Mouse (Mus musculus) MEL (cell line): ENCODE data around the gene Neto2. TPM values are rescaled to one million over a fixed set of nuclear protein-coding genes. Genes with fewer than 3 reads are reported as not detected.

Experiments
- DNase-seq: peaks from one replicate; pipeline ENCODE4 v3.0.0; 2011; ENCODE audit warnings: low read depth, low spot score
- H3K27ac ChIP-seq: 2 replicates; pipeline ENCODE4 v1.5.1; 2012; ENCODE audit warnings: low read depth, mild to moderate bottlenecking, control low read depth, low read length, moderate library complexity; ENCODE audit not compliant: control insufficient read depth
- H3K27me3 ChIP-seq, 2 experiments: fragments of 150-350 bp in 1 of 2; sonication (generic) in 1 of 2; 2 replicates each; pipeline ENCODE4 v1.6.1; 2012; ENCODE audit warnings: low read length in 2 of 2, mild to moderate bottlenecking in 2 of 2, improper control_type of control experiment in 1 of 2, moderate library complexity in 1 of 2; ENCODE audit not compliant: insufficient read depth in 2 of 2, control insufficient read depth in 1 of 2
- H3K36me3 ChIP-seq, 2 experiments: 2 replicates each; pipeline ENCODE4 v1.6.1; 2012 to 2014; ENCODE audit warnings: low read length in 2 of 2, improper control_type of control experiment in 1 of 2, inconsistent platforms in 1 of 2, mild to moderate bottlenecking in 1 of 2; ENCODE audit not compliant: insufficient read depth in 2 of 2, control insufficient read depth in 1 of 2
- H3K4me1 ChIP-seq, 2 experiments: fragments of 150-350 bp in 1 of 2; sonication (generic) in 1 of 2; 2 replicates each; pipeline ENCODE4 v1.6.1; 2012; ENCODE audit warnings: low read length in 2 of 2, improper control_type of control experiment in 1 of 2, mild to moderate bottlenecking in 1 of 2; ENCODE audit not compliant: insufficient read depth in 2 of 2, control insufficient read depth in 1 of 2
- H3K4me3 ChIP-seq, 2 experiments: fragments of 150-350 bp in 1 of 2; sonication (generic) in 1 of 2; 2 replicates each; pipeline ENCODE4 v1.5.1; 2012; ENCODE audit warnings: low read depth in 2 of 2, low read length in 2 of 2, mild to moderate bottlenecking in 2 of 2, moderate library complexity in 2 of 2, control low read depth in 1 of 2, improper control_type of control experiment in 1 of 2; ENCODE audit not compliant: control insufficient read depth in 1 of 2, insufficient read depth in 1 of 2
- H3K79me2 ChIP-seq: 2 replicates; pipeline ENCODE4 v1.6.1; 2012; ENCODE audit warnings: mild to moderate bottlenecking, low read length, moderate library complexity; ENCODE audit not compliant: control insufficient read depth, poor library complexity, insufficient read depth
- H3K9ac ChIP-seq: 2 replicates; pipeline ENCODE4 v1.6.1; 2012; ENCODE audit warnings: low read depth, mild to moderate bottlenecking, control low read depth, low read length, moderate library complexity; ENCODE audit not compliant: control insufficient read depth, poor library complexity, severe bottlenecking
- H3K9me3 ChIP-seq: fragments of 150-350 bp; sonication (generic); replicated peaks from 2 replicates; pipeline ENCODE4 v1.6.1; 2012; ENCODE audit warnings: mild to moderate bottlenecking, low read length, improper control_type of control experiment, moderate library complexity; ENCODE audit not compliant: insufficient read depth
- BHLHE40 ChIP-seq: IDR thresholded peaks from 2 replicates; pipeline ENCODE4 v1.6.1; 2012; ENCODE audit warnings: low read depth, mild to moderate bottlenecking, inconsistent platforms, low read length, improper control_type of control experiment, borderline replicate concordance
- CHD1 ChIP-seq: IDR thresholded peaks from 2 replicates; pipeline ENCODE4 v1.6.1; 2012; ENCODE audit warnings: low read depth, mild to moderate bottlenecking, inconsistent platforms, low read length, improper control_type of control experiment
- ELF1 ChIP-seq: IDR thresholded peaks from 2 replicates; pipeline ENCODE4 v1.6.1; 2014; ENCODE audit warnings: low read depth, mild to moderate bottlenecking, inconsistent platforms, low read length, improper control_type of control experiment, moderate library complexity
- EP300 ChIP-seq, 2 experiments: IDR thresholded peaks; 2 replicates each; pipeline ENCODE4 v1.6.1; 2011; ENCODE audit warnings: improper control_type of control experiment in 2 of 2, low read length in 2 of 2, low read depth in 1 of 2, mild to moderate bottlenecking in 1 of 2
- GABPA ChIP-seq: IDR thresholded peaks from 2 replicates; pipeline ENCODE4 v1.6.1; 2012; ENCODE audit warnings: low read depth, mild to moderate bottlenecking, inconsistent platforms, low read length, improper control_type of control experiment, moderate library complexity
- GATA1 ChIP-seq: IDR thresholded peaks from 2 replicates; pipeline ENCODE4 v1.6.1; 2011; ENCODE audit warnings: low read depth, low read length, improper control_type of control experiment
- HCFC1 ChIP-seq: IDR thresholded peaks from 2 replicates; pipeline ENCODE4 v1.6.1; 2012; ENCODE audit warnings: low read depth, mild to moderate bottlenecking, inconsistent platforms, low read length, improper control_type of control experiment, moderate library complexity
- JUND ChIP-seq: IDR thresholded peaks from 2 replicates; pipeline ENCODE4 v1.6.1; 2011; ENCODE audit warnings: low read depth, mild to moderate bottlenecking, improper control_type of control experiment, low read length
- KAT2A ChIP-seq: conservative IDR thresholded peaks from 2 replicates; pipeline ENCODE4 v1.6.1; 2012; ENCODE audit warnings: low read depth, low read length, improper control_type of control experiment, inconsistent platforms
- MAFK ChIP-seq: IDR thresholded peaks from 2 replicates; pipeline ENCODE4 v1.6.1; 2011; ENCODE audit warnings: low read depth, mild to moderate bottlenecking, low read length, improper control_type of control experiment, borderline replicate concordance
- MEF2A ChIP-seq: IDR thresholded peaks from 2 replicates; pipeline ENCODE4 v1.6.1; 2014; ENCODE audit warnings: low read depth, mild to moderate bottlenecking, inconsistent platforms, low read length, improper control_type of control experiment; ENCODE audit not compliant: poor library complexity, insufficient replicate concordance, severe bottlenecking; ENCODE audit errors: extremely low read depth
- MXI1 ChIP-seq: IDR thresholded peaks from 2 replicates; pipeline ENCODE4 v1.6.1; 2011; ENCODE audit warnings: mild to moderate bottlenecking, low read depth, low read length, improper control_type of control experiment
- MYB ChIP-seq: IDR thresholded peaks from 2 replicates; pipeline ENCODE4 v1.6.1; 2011; ENCODE audit warnings: mild to moderate bottlenecking, low read depth, low read length, improper control_type of control experiment
- MYC ChIP-seq: IDR thresholded peaks from 2 replicates; pipeline ENCODE4 v1.6.1; 2011; ENCODE audit warnings: low read depth, mild to moderate bottlenecking, low read length, improper control_type of control experiment, moderate library complexity
- NELFE ChIP-seq: IDR thresholded peaks from 2 replicates; pipeline ENCODE4 v1.6.1; 2011; ENCODE audit warnings: low read depth, low read length, improper control_type of control experiment
- NRF1 ChIP-seq: IDR thresholded peaks from 2 replicates; pipeline ENCODE4 v1.6.1; 2014; ENCODE audit warnings: low read depth, mild to moderate bottlenecking, inconsistent platforms, low read length, improper control_type of control experiment, moderate library complexity; ENCODE audit not compliant: poor library complexity, insufficient read depth, severe bottlenecking
- SMC3 ChIP-seq: IDR thresholded peaks from 2 replicates; pipeline ENCODE4 v1.6.1; 2011; ENCODE audit warnings: low read depth, low read length, improper control_type of control experiment
- TAL1 ChIP-seq: IDR thresholded peaks from 2 replicates; pipeline ENCODE4 v1.6.1; 2012; ENCODE audit warnings: mild to moderate bottlenecking, inconsistent platforms, low read length, moderate library complexity, mixed read lengths
- TBP ChIP-seq: IDR thresholded peaks from 2 replicates; pipeline ENCODE4 v1.8.0; 2011; ENCODE audit warnings: low read depth, low read length, improper control_type of control experiment
- TCF12 ChIP-seq: IDR thresholded peaks from 2 replicates; pipeline ENCODE4 v1.6.1; 2014; ENCODE audit warnings: low read depth, mild to moderate bottlenecking, inconsistent platforms, low read length, improper control_type of control experiment, moderate library complexity
- UBTF ChIP-seq: IDR thresholded peaks from 2 replicates; pipeline ENCODE4 v1.6.1; 2012; ENCODE audit warnings: low read depth, mild to moderate bottlenecking, inconsistent platforms, low read length, improper control_type of control experiment, moderate library complexity, borderline replicate concordance; ENCODE audit not compliant: insufficient read depth
- ZKSCAN1 ChIP-seq: IDR thresholded peaks from 2 replicates; pipeline ENCODE4 v1.6.1; 2012; ENCODE audit warnings: low read depth, mild to moderate bottlenecking, inconsistent platforms, low read length, improper control_type of control experiment, moderate library complexity
- ZMIZ1 ChIP-seq: IDR thresholded peaks from 2 replicates; pipeline ENCODE4 v1.6.1; 2012; ENCODE audit warnings: low read depth, mild to moderate bottlenecking, inconsistent platforms, low read length, improper control_type of control experiment, moderate library complexity
- ZNF384 ChIP-seq: IDR thresholded peaks from 2 replicates; pipeline ENCODE4 v1.6.1; 2012; ENCODE audit warnings: low read depth, mild to moderate bottlenecking, inconsistent platforms, low read length, improper control_type of control experiment
- polyA plus RNA-seq, 2 experiments: library from polyadenylated mRNA; stranded (reverse) in 1 of 2; unstranded in 1 of 2; fragments of >175 nt in 1 of 2; fragments of >200 nt in 1 of 2; gene quantifications; 2 replicates each; pipeline versions ENCODE4 v1.2.1 to v1.2.4; 2012; ENCODE audit warnings: low replicate concordance in 2 of 2, low read depth in 1 of 2; ENCODE audit not compliant: insufficient read length in 2 of 2, insufficient read depth in 1 of 2, missing spikeins in 1 of 2
- total RNA-seq: library from RNA; depleted of rRNA; stranded (reverse); fragments of 300-350 nt; gene quantifications from 2 replicates; pipeline ENCODE4 v1.2.3, GENCODE M21; 2012

Gene Neto2
- total and polyA plus RNA-seq, 3 experiments: 3.2 to 4.3 TPM; not detected in 1

- H3K27me3 ChIP-seq: no peaks in the 10 kb centered on the region; a peak in 1 of 4 replicates
- no peak overlapping the region for H3K27ac ChIP-seq
- TF ChIP-seq TCF12 (no peak), SMC3 (no peak), GATA1 (no peak), EP300 (IDR thresholded peaks at IDR 0.05; ENCODE audit: low read depth in 1 of 2, low read length in 2 of 2) (no peak), MYC (no peak), TBP (no peak), MXI1 (no peak), ZKSCAN1 (no peak), KAT2A (no peak), NRF1 (no peak), TAL1 (no peak), ELF1 (no peak), UBTF (no peak)
- TF ChIP-seq, all 39 proteins: peak for 0
- Histone ChIP-seq H3K79me2 (no peaks in the 10 kb centered on the region), H3K4me3 (no peak overlapping the region), H3K4me1 (peaks cover 4 to 19% of the 10 kb centered on the region in 2 experiments; a peak in 3 of 4 replicates), H3K36me3 (peaks cover 0 to 14% of the 10 kb centered on the region in 2 experiments; a peak in 2 of 4 replicates), H3K9ac (no peak overlapping the region), H3K9me3 (no peaks in the 10 kb centered on the region)
- no peak for DNase-seq
These were observed 99.0 kb downstream of the Neto2 start for GRCm38 (mm10) chr8:85601741-85602140.

DNA sequence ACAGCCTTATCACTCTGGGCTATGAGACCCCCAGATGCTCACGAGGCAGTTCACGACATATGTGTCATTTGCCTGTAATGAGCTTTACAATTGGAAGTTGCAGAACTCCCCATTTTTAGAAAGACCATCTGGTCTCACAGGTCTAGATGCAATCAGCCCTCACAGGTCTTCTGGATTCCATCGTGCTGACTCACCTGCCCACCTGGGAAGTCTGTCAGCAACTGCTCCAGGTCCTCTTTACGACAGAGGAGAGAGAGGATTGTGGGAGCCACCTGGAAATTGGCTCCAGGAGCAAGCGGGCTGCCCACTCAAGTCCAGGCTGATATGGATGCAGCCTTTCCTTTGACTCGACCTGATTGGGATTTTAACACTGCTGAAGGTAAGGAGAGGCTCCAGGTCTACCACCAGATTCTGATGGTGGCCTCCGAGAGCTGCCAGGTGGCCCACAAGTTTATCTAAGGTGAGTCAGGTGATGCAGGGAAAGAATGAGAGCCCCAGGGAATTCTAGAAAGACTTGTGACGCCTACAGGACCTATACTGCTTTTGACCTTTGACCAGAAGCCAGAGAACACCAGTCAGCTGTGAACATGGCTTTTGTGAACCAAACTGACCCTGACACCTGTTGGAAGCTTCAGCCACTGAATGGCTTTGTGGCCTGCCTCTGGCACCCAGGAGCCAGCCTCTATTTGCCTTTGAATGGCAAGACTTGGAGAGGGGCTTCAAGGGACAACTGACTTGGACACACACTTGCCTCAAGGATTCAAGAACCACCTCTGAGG is 103.1 kb downstream of the Neto2 start:
- Histone ChIP-seq H3K4me3 (no peak overlapping the region), H3K4me1 (no peaks in the 10 kb centered on the region; a peak in 1 of 4 replicates), H3K27me3 (no peaks in the 10 kb centered on the region; a peak in 1 of 4 replicates), H3K9ac (no peak overlapping the region), H3K36me3 (no peaks in the 10 kb centered on the region), H3K79me2 (no peaks in the 10 kb centered on the region), H3K27ac (no peak overlapping the region), H3K9me3 (no peaks in the 10 kb centered on the region)
- TF ChIP-seq CHD1 (no peak), GATA1 (no peak), JUND (no peak), MEF2A (no peak), NRF1 (no peak), ZNF384 (no peak), ZMIZ1 (no peak), ZKSCAN1 (no peak), MAFK (no peak), BHLHE40 (no peak), HCFC1 (no peak), GABPA (no peak), MYB (no peak), MYC (no peak), NELFE (no peak)
- no peak for DNase-seq
